Mouse (Mus musculus) myocyte (in vitro differentiated cells): ENCODE measurements around the gene Neurl2. TPM values are rescaled to one million over a fixed set of nuclear protein-coding genes. Genes with fewer than 3 reads are reported as not detected.
A peak's percentile ranks its signal among the peaks of the same experiment; 100 is the strongest.

Experiments used
- H3K27me3 ChIP-seq: one replicate; pipeline ENCODE4 v1.6.1; 2011; ENCODE audit not compliant: control insufficient read depth, insufficient read depth, insufficient read length
- H3K36me3 ChIP-seq: one replicate; pipeline ENCODE4 v1.6.1; 2011; ENCODE audit not compliant: control insufficient read depth, insufficient read depth
- H3K4me2 ChIP-seq: one replicate; pipeline ENCODE4 v1.6.1; 2011; ENCODE audit warnings: low read depth, control low read depth
- H3K4me3 ChIP-seq: one replicate; pipeline ENCODE4 v1.5.1; 2011; ENCODE audit warnings: mild to moderate bottlenecking, control low read depth, moderate library complexity
- H3K79me2 ChIP-seq: one replicate; pipeline ENCODE4 v1.6.1; 2011; ENCODE audit not compliant: control insufficient read depth, insufficient read depth
- H3ac ChIP-seq: one replicate; pipeline ENCODE4 v1.6.1; 2011; ENCODE audit not compliant: control insufficient read depth, insufficient read length
- CEBPB ChIP-seq: IDR thresholded peaks from 2 replicates; pipeline ENCODE4 v1.6.1; 2011; ENCODE audit warnings: mild to moderate bottlenecking, moderate library complexity; ENCODE audit not compliant: poor library complexity, insufficient read depth, severe bottlenecking
- E2F4 ChIP-seq: IDR thresholded peaks from one replicate; pipeline ENCODE4 v1.6.1; 2011; ENCODE audit warnings: mild to moderate bottlenecking, control low read depth, moderate library complexity; ENCODE audit not compliant: insufficient read depth
- MAX ChIP-seq: IDR thresholded peaks from one replicate; pipeline ENCODE4 v1.6.1; 2011; ENCODE audit warnings: low read depth, mild to moderate bottlenecking, control low read depth
- MYOD1 ChIP-seq, 3 experiments: IDR thresholded peaks; one replicate each; pipeline ENCODE4 v1.6.1; 2011; ENCODE audit warnings: control low read depth in 2 of 3, low read depth in 2 of 3, mild to moderate bottlenecking in 2 of 3, moderate library complexity in 1 of 3; ENCODE audit not compliant: insufficient read length in 2 of 3, control insufficient read depth in 1 of 3
- MYOG ChIP-seq, 3 experiments: IDR thresholded peaks; one replicate each; pipeline ENCODE4 v1.6.1; 2011; ENCODE audit warnings: control low read depth in 2 of 3, low read depth in 2 of 3, mild to moderate bottlenecking in 2 of 3; ENCODE audit not compliant: insufficient read length in 2 of 3, control insufficient read depth in 1 of 3, insufficient read depth in 1 of 3
- POLR2A ChIP-seq: IDR thresholded peaks from one replicate; pipeline ENCODE4 v1.6.1; 2011; ENCODE audit warnings: low read depth, mild to moderate bottlenecking, control low read depth, moderate library complexity; ENCODE audit not compliant: insufficient read length
- POLR2AphosphoS2 ChIP-seq: IDR thresholded peaks from one replicate; pipeline ENCODE4 v1.6.1; 2011; ENCODE audit warnings: low read depth, control low read depth; ENCODE audit not compliant: insufficient read length
- REST ChIP-seq: IDR thresholded peaks from one replicate; pipeline ENCODE4 v1.6.1; 2011; ENCODE audit warnings: mild to moderate bottlenecking, control low read depth, moderate library complexity; ENCODE audit not compliant: insufficient read depth, insufficient read length
- SRF ChIP-seq: IDR thresholded peaks from one replicate; pipeline ENCODE4 v1.6.1; 2011; ENCODE audit warnings: low read depth; ENCODE audit not compliant: control insufficient read depth, insufficient read length
- TCF12 ChIP-seq: IDR thresholded peaks from one replicate; pipeline ENCODE4 v1.6.1; 2011; ENCODE audit warnings: mild to moderate bottlenecking, control low read depth; ENCODE audit not compliant: poor library complexity, insufficient read depth, severe bottlenecking
- TCF3 ChIP-seq: IDR thresholded peaks from one replicate; pipeline ENCODE4 v1.6.1; 2011; ENCODE audit warnings: low read depth, control low read depth; ENCODE audit not compliant: insufficient read length
- USF1 ChIP-seq: IDR thresholded peaks from one replicate; pipeline ENCODE4 v1.6.1; 2011; ENCODE audit warnings: low read depth, mild to moderate bottlenecking, control low read depth, moderate library complexity
- polyA plus RNA-seq: library from polyadenylated mRNA; unstranded; fragments of >200 nt; fragmentation: generic; extraction: Trizol; gene quantifications from one replicate; pipeline ENCODE4 v1.2.1, GENCODE M21; 2012; ENCODE audit warnings: missing spikeins

Neurl2 gene
- polyA plus RNA-seq, 1 experiment = 23.5 TPM

GRCm38 (mm10) chr2:164792400-164793190, 40.7 kb downstream of the Neurl2 start:
- Histone ChIP-seq H3K4me3 (no peak overlapping the region), H3K36me3 (peaks cover 28% of the 10 kb centered on the region), H3K27me3 (no peaks in the 10 kb centered on the region), H3K79me2 (no peaks in the 10 kb centered on the region), H3ac (no peak overlapping the region), H3K4me2 (no peak overlapping the region)
- peak; percentile 24 for TF ChIP-seq POLR2AphosphoS2
- TF ChIP-seq SRF = no peak

- TF ChIP-seq REST = no peak
- no peak for TF ChIP-seq POLR2AphosphoS2
- TF ChIP-seq MAX = no peak
- TF ChIP-seq TCF3 = no peak
- TF ChIP-seq MYOD1 (IDR thresholded peaks at IDR 0.05; ENCODE audit: control insufficient read depth in 1 of 3, insufficient read length in 2 of 3, low read depth in 2 of 3) = no peak
- TF ChIP-seq SRF = no peak
- no peak for TF ChIP-seq E2F4
- TF ChIP-seq CEBPB = no peak
- no peak for TF ChIP-seq POLR2A
- no peak for TF ChIP-seq TCF12
- TF ChIP-seq MYOG (IDR thresholded peaks at IDR 0.05; ENCODE audit: control insufficient read depth in 1 of 3, insufficient read depth in 1 of 3, insufficient read length in 2 of 3, low read depth in 2 of 3) = no peak
- TF ChIP-seq USF1 = no peak
- H3K4me2 ChIP-seq = no peak overlapping the region
- H3K27me3 ChIP-seq = no peaks in the 10 kb centered on the region
- peaks cover 28% of the 10 kb centered on the region for H3K36me3 ChIP-seq
- H3K4me3 ChIP-seq = no peak overlapping the region
- no peak overlapping the region for H3ac ChIP-seq
- H3K79me2 ChIP-seq = no peaks in the 10 kb centered on the region
Measured at GRCm38 (mm10) chr2:164791841-164792261, 41.4 kb downstream of the Neurl2 start.

DNA sequence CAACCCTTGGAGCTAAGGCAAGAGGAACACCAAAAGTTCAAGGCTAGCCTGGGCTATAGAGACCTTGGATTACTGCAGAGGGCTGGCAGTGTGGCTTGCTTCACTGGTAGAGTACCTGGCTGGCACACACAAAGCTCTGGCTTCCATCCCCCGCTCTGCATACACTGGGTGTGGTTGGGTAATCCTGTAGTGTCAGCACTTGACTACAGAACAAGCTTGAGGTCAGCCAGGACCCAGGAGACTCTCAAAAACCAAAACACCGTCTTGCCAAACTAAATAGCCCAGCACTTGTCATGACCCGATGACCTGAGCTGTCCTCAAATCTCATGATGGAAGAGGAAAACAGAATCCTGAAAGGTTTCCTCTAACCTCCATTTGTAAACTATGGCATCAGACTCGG, 42.8 kb downstream of the Neurl2 start:
- Histone ChIP-seq H3K4me3 (no peak overlapping the region), H3K4me2 (no peak overlapping the region), H3K79me2 (no peaks in the 10 kb centered on the region), H3K36me3 (peaks cover 18% of the 10 kb centered on the region), H3ac (no peak overlapping the region), H3K27me3 (no peaks in the 10 kb centered on the region)
- no peak for TF ChIP-seq MYOG (IDR thresholded peaks at IDR 0.05; ENCODE audit: control insufficient read depth in 1 of 3, insufficient read depth in 1 of 3, insufficient read length in 2 of 3, low read depth in 2 of 3)
- no peak for TF ChIP-seq TCF3
- no peak for TF ChIP-seq MYOD1 (IDR thresholded peaks at IDR 0.05; ENCODE audit: control insufficient read depth in 1 of 3, insufficient read length in 2 of 3, low read depth in 2 of 3)
- TF ChIP-seq TCF12 = no peak
- TF ChIP-seq E2F4 = no peak
- TF ChIP-seq SRF = no peak
- no peak for TF ChIP-seq USF1
- no peak for TF ChIP-seq POLR2A
- TF ChIP-seq MAX = no peak
- no peak for TF ChIP-seq REST
- TF ChIP-seq CEBPB = no peak
- no peak for TF ChIP-seq POLR2AphosphoS2

- Histone ChIP-seq H3K79me2 (no peaks in the 10 kb centered on the region), H3K4me2 (no peak overlapping the region), H3ac (no peak overlapping the region)
Measured at GRCm38 (mm10) chr2:164788411-164788810, 44.8 kb downstream of the Neurl2 start.

GRCm38 (mm10) chr2:164787779-164788178, 45.5 kb downstream of the Neurl2 start:
- Histone ChIP-seq H3K36me3 (peaks cover 10% of the 10 kb centered on the region), H3K27me3 (no peaks in the 10 kb centered on the region), H3ac (no peak overlapping the region), H3K79me2 (no peaks in the 10 kb centered on the region), H3K4me2 (no peak overlapping the region), H3K4me3 (no peak overlapping the region)
- TF ChIP-seq SRF (no peak), REST (no peak), TCF12 (no peak), MYOD1 (IDR thresholded peaks at IDR 0.05; ENCODE audit: control insufficient read depth in 1 of 3, insufficient read length in 2 of 3, low read depth in 2 of 3) (no peak), CEBPB (no peak), POLR2A (no peak), MAX (no peak), MYOG (IDR thresholded peaks at IDR 0.05; ENCODE audit: control insufficient read depth in 1 of 3, insufficient read depth in 1 of 3, insufficient read length in 2 of 3, low read depth in 2 of 3) (no peak), TCF3 (no peak), USF1 (no peak), POLR2AphosphoS2 (no peak), E2F4 (no peak)

More at GRCm38 (mm10) chr2:164788411-164788810, 44.8 kb downstream of the Neurl2 start:
- Histone ChIP-seq H3K4me3 (no peak overlapping the region), H3K27me3 (no peaks in the 10 kb centered on the region), H3K36me3 (peaks cover 11% of the 10 kb centered on the region)
- no peak for TF ChIP-seq MYOD1 (IDR thresholded peaks at IDR 0.05; ENCODE audit: control insufficient read depth in 1 of 3, insufficient read length in 2 of 3, low read depth in 2 of 3)
